27 mouse cellular contexts compared by ENCODE assay signal in genomic region chr11:8637469-8638447, GRCm38 (mm10). TPM values are rescaled to one million over a fixed set of nuclear protein-coding genes. Genes with fewer than 3 reads are reported as not detected.
DNase-seq lines count a peak whose midpoint lies in the region; ATAC-seq and TF ChIP-seq lines count a peak whose summit lies in the region.
"Had no signal": no experiment of that assay in that cellular context is flagged by ENCODE, and none has a peak within 500 bp of the region (broad histone marks: within the 10 kb centered on the region; RNA-seq: fewer than 3 reads in every experiment).

No protein-coding gene starts in this region.

- no peak for DNase-seq in layer of hippocampus, adult 2 months (ENCODE audit: low spot score in 2 of 2)
- no peak for DNase-seq in layer of hippocampus, adult 11-12 months (ENCODE audit: low spot score)
- peak; percentile 60 for DNase-seq in ES-CJ7 (ENCODE audit: low read depth, low spot score)
- DNase-seq: adrenal gland, postnatal 25 days; B cell, adult 2 months; cerebellum, adult 11 months; cerebellum, postnatal 10 days; gastrocnemius, postnatal 10 days; heart, adult 18-20 months; kidney, adult 2 months; kidney, postnatal 10 days; lung, embryonic 14.5 days; lung, postnatal 4 days; thymus, adult 18-20 months; thymus, postnatal 36 days had no signal

- H3K9me3 ChIP-seq in forebrain, embryonic 12.5 days, result no peaks in the 10 kb centered on the region
- no peaks in the 10 kb centered on the region for H3K9me3 ChIP-seq in kidney, embryonic 16.5 days (ENCODE audit: low read length)
- H3K9me3 ChIP-seq: embryonic facial prominence, embryonic 12.5 days; limb, embryonic 13.5 days; midbrain, embryonic 10.5 days had no signal

- no peaks in the 10 kb centered on the region for H3K36me3 ChIP-seq in forebrain, embryonic 12.5 days (replicated peaks)
- no peaks in the 10 kb centered on the region for H3K36me3 ChIP-seq in kidney, embryonic 16.5 days (ENCODE audit: insufficient read depth, low read length)
- H3K36me3 ChIP-seq: embryonic facial prominence, embryonic 12.5 days; midbrain, embryonic 10.5 days had no signal

- 82% methylated on average over 10 of the region's 10 CpGs for WGBS in forebrain, embryonic 12.5 days
- 79% methylated on average over 10 of the region's 10 CpGs for WGBS in kidney, embryonic 16.5 days

- H3K27me3 ChIP-seq in forebrain, embryonic 12.5 days, result no peaks in the 10 kb centered on the region
- H3K27me3 ChIP-seq in kidney, embryonic 16.5 days (ENCODE audit: insufficient read depth, low read length), result no peaks in the 10 kb centered on the region
- H3K27me3 ChIP-seq: embryonic facial prominence, embryonic 12.5 days; limb, embryonic 13.5 days had no signal

- H3K4me2 ChIP-seq in forebrain, embryonic 12.5 days, result no peak overlapping the region
- no peak overlapping the region for H3K4me2 ChIP-seq in kidney, embryonic 16.5 days (replicated peaks; ENCODE audit: low read depth, low read length)
- H3K4me2 ChIP-seq: embryonic facial prominence, embryonic 12.5 days; hindbrain, embryonic 14.5 days; limb, embryonic 13.5 days; lung, embryonic 14.5 days had no signal

- no peak overlapping the region for H3K4me3 ChIP-seq in layer of hippocampus, adult 2 months
- H3K4me3 ChIP-seq in forebrain, embryonic 12.5 days (replicated peaks), result no peak overlapping the region
- no peak overlapping the region for H3K4me3 ChIP-seq in kidney, embryonic 16.5 days (ENCODE audit: low read length)
- H3K4me3 ChIP-seq: embryonic facial prominence, embryonic 12.5 days; erythroblast, embryonic 14.5 days; limb, embryonic 13.5 days; midbrain, embryonic 10.5 days; myocyte had no signal

- H3K9ac ChIP-seq in forebrain, embryonic 12.5 days, result no peak overlapping the region
- H3K9ac ChIP-seq in kidney, embryonic 16.5 days (replicated peaks; ENCODE audit: low read length), result no peak overlapping the region
- H3K9ac ChIP-seq: embryonic facial prominence, embryonic 12.5 days; hindbrain, embryonic 14.5 days; limb, embryonic 13.5 days; lung, embryonic 14.5 days had no signal

- no peak for TF ChIP-seq CTCF in layer of hippocampus, adult 2 months (conservative IDR thresholded peaks at IDR 0.05)

- peak overlapping the region; percentile 57; the same call in 1 of the 2 replicates for H3K27ac ChIP-seq in layer of hippocampus, adult 2 months
- H3K27ac ChIP-seq in forebrain, embryonic 12.5 days, result no peak overlapping the region
- H3K27ac ChIP-seq in kidney, embryonic 16.5 days (ENCODE audit: low read length), result no peak overlapping the region
- H3K27ac ChIP-seq: embryonic facial prominence, embryonic 12.5 days; hindbrain, embryonic 14.5 days; limb, embryonic 13.5 days; midbrain, embryonic 10.5 days had no signal

- H3K4me1 ChIP-seq in forebrain, embryonic 12.5 days, result no peaks in the 10 kb centered on the region; the same call in 1 of the 2 replicates
- H3K4me1 ChIP-seq in kidney, embryonic 16.5 days (ENCODE audit: insufficient read depth, low read length), result peaks cover 52% of the 10 kb centered on the region

- ATAC-seq in common myeloid progenitor, adult 5-6 weeks (replicated peaks; ENCODE audit: low read depth, poor library complexity, severe bottlenecking), result peak; percentile 42
- ATAC-seq in megakaryocyte progenitor cell, adult 5-6 weeks (replicated peaks; ENCODE audit: poor library complexity), result peak; percentile 34
- no peak for ATAC-seq in forebrain, embryonic 12.5 days (ENCODE audit: low FRiP score)
- ATAC-seq in kidney, embryonic 16.5 days (ENCODE audit: low FRiP score, low TSS enrichment), result no peak
- ATAC-seq: forebrain, embryonic 14.5 days; midbrain, embryonic 16.5 days had no signal

RNA-seq across cellular contexts. Expression of gene Tns3, which starts 26.6 kb away (rescaled TPM):
- total RNA-seq in layer of hippocampus, adult 2 months (2021), result 10 to 100 TPM; 49.2 to 53.1 TPM
- 9.9 and 16.8 TPM in 2 replicates for total RNA-seq in common myeloid progenitor, adult 5-6 weeks (2017)
- 20.8 and 27.0 TPM in 2 replicates for total RNA-seq in megakaryocyte progenitor cell, adult 5-6 weeks (2015)
- total RNA-seq in megakaryocyte progenitor cell, adult 5-6 weeks (2017), result 11.5 and 11.7 TPM in 2 replicates
- 10.2 and 11.4 TPM in 2 replicates for polyA plus RNA-seq in forebrain, embryonic 12.5 days (2016; fragmentation: Nextera tagmentation; extraction: Ambion mirVana)
- polyA plus RNA-seq in kidney, embryonic 16.5 days (2015; fragmentation: Nextera tagmentation; extraction: Ambion mirVana), result 31.5 and 32.7 TPM in 2 replicates

Comparison
In these comparisons a context has a peak if more than half of its experiments do, and no peak if none do; other contexts are left out.
1. ATAC-seq: peak in common myeloid progenitor, adult 5-6 weeks (single experiment) and megakaryocyte progenitor cell, adult 5-6 weeks (single experiment); none in forebrain, embryonic 12.5 days (single experiment) and kidney, embryonic 16.5 days (single experiment).